Mouse (Mus musculus): ENCODE results near the gene Atp8b5. TPM values are rescaled to one million over a fixed set of nuclear protein-coding genes. Genes with fewer than 3 reads are reported as not detected.
A peak's percentile ranks its signal among the peaks of the same experiment; 100 is the strongest.

Gene Atp8b5
- polyA plus RNA-seq, 2 experiments = 0.06 TPM; not detected in 1

GRCm38 (mm10) chr4:43236898-43237297, 30.1 kb upstream of the Atp8b5 start:
- DNase-seq (ENCODE audit: low read depth in 3 of 3, low spot score in 3 of 3) (no peak), ATAC-seq (ENCODE audit: insufficient read depth) (no peak)
- Histone ChIP-seq H3K4me3 (ENCODE audit: insufficient read depth in 1 of 2, low read depth in 2 of 2, low read length in 2 of 2) (no peak overlapping the region), H3K27me3 (ENCODE audit: control insufficient read depth, insufficient read depth, low read length) (no peaks in the 10 kb centered on the region), H3K4me2 (ENCODE audit: low read depth) (no peak overlapping the region), H3K9me3 (ENCODE audit: control insufficient read depth, low read length) (no peaks in the 10 kb centered on the region), H3K36me3 (replicated peaks; ENCODE audit: control insufficient read depth, insufficient read depth, low read depth) (no peaks in the 10 kb centered on the region), H3K9ac (replicated peaks) (no peak overlapping the region), H3K4me1 (replicated peaks; ENCODE audit: control insufficient read depth in 2 of 2, insufficient read depth in 2 of 2, low read length in 1 of 2) (no peaks in the 10 kb centered on the region), H3K27ac (no peak overlapping the region)
- 68% methylated on average over 9 of the region's 9 CpGs for WGBS (ENCODE audit: insufficient replicate concordance)
- no peak for TF ChIP-seq EP300 (IDR thresholded peaks at IDR 0.05; ENCODE audit: low read depth)
- no peak for TF ChIP-seq CTCF (IDR thresholded peaks at IDR 0.05; ENCODE audit: low read depth)

DNA sequence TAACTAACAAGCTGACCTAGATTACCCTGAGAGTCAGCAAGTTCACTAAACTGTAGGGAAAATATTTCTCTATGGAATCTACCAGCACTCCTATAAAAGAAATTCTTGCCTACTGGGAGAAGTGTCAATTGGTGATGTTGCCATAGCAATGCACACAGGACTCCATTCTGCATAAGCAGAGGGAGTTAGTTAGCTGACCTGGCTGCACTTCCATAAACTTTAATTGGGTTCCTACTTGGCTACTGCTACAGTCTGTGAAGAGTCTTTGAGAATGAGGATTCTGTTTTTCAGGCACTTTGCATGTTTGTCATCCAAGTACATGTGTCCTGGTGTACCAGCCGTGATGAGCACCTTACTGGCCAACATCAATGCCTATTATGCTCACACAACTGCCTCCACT, 26.2 kb upstream of the Atp8b5 start:
- H3K4me1 ChIP-seq (replicated peaks; ENCODE audit: control insufficient read depth in 2 of 2, insufficient read depth in 2 of 2, low read length in 1 of 2) = no peaks in the 10 kb centered on the region
- no peak overlapping the region for H3K4me3 ChIP-seq (ENCODE audit: insufficient read depth in 1 of 2, low read depth in 2 of 2, low read length in 2 of 2)
- WGBS (ENCODE audit: insufficient replicate concordance) = 53% methylated on average over 1 of the region's 1 CpGs
- H3K9me3 ChIP-seq (ENCODE audit: control insufficient read depth, low read length) = no peaks in the 10 kb centered on the region
- no peak overlapping the region for H3K4me2 ChIP-seq (ENCODE audit: low read depth)
- no peak for ATAC-seq (ENCODE audit: insufficient read depth)
- no peaks in the 10 kb centered on the region for H3K27me3 ChIP-seq (ENCODE audit: control insufficient read depth, insufficient read depth, low read length)
- DNase-seq (ENCODE audit: low read depth in 3 of 3, low spot score in 3 of 3) = no peak
- H3K27ac ChIP-seq = no peak overlapping the region
- no peak overlapping the region for H3K9ac ChIP-seq (replicated peaks)
- no peak for TF ChIP-seq CTCF (IDR thresholded peaks at IDR 0.05; ENCODE audit: low read depth)
- TF ChIP-seq EP300 (IDR thresholded peaks at IDR 0.05; ENCODE audit: low read depth) = no peak
- H3K36me3 ChIP-seq (replicated peaks; ENCODE audit: control insufficient read depth, insufficient read depth, low read depth) = no peaks in the 10 kb centered on the region

DNA sequence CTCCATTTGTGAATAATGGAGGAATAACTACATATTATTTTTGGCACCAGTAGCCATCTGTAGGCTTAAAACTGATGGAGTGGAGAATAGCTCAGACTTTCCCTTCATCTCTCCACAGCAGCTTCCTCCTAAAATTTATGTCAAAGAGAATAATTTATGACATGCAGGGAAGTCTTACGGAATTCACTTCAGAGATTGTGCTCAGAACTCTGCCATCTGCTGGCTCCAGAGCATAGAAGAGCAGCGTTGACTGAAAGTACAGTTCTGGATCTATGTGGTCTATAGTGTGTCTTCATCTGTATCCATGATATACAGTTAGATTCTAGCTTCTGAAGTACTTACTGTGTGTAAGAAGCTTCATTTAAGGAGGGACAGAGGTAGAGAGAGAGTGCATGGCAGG, 22.9 kb upstream of the Atp8b5 start:
- ATAC-seq (ENCODE audit: insufficient read depth) = no peak
- no peak for DNase-seq (ENCODE audit: low read depth in 3 of 3, low spot score in 3 of 3)
- H3K4me1 ChIP-seq (replicated peaks; ENCODE audit: control insufficient read depth in 2 of 2, insufficient read depth in 2 of 2, low read length in 1 of 2) = no peaks in the 10 kb centered on the region
- no peaks in the 10 kb centered on the region for H3K9me3 ChIP-seq (ENCODE audit: control insufficient read depth, low read length)
- no peak overlapping the region for H3K9ac ChIP-seq (replicated peaks)
- H3K36me3 ChIP-seq (replicated peaks; ENCODE audit: control insufficient read depth, insufficient read depth, low read depth) = no peaks in the 10 kb centered on the region
- no peak overlapping the region for H3K4me2 ChIP-seq (ENCODE audit: low read depth)
- 0 out of 2 replicates have a peak, but pooled peaks have one; percentile 13 for TF ChIP-seq CTCF (IDR thresholded peaks at IDR 0.05; ENCODE audit: low read depth)
- no peak for TF ChIP-seq EP300 (IDR thresholded peaks at IDR 0.05; ENCODE audit: low read depth)
- WGBS (ENCODE audit: insufficient replicate concordance) = 42% methylated on average over 2 of the region's 2 CpGs
- no peak overlapping the region for H3K4me3 ChIP-seq (ENCODE audit: insufficient read depth in 1 of 2, low read depth in 2 of 2, low read length in 2 of 2)
- H3K27me3 ChIP-seq (ENCODE audit: control insufficient read depth, insufficient read depth, low read length) = no peaks in the 10 kb centered on the region
- no peak overlapping the region for H3K27ac ChIP-seq

GRCm38 (mm10) chr4:43245776-43246175, 21.2 kb upstream of the Atp8b5 start:
- TF ChIP-seq CTCF (IDR thresholded peaks at IDR 0.05; ENCODE audit: low read depth) (no peak), EP300 (IDR thresholded peaks at IDR 0.05; ENCODE audit: low read depth) (no peak)
- Histone ChIP-seq H3K9ac (replicated peaks) (no peak overlapping the region), H3K9me3 (ENCODE audit: control insufficient read depth, low read length) (no peaks in the 10 kb centered on the region), H3K4me2 (ENCODE audit: low read depth) (no peak overlapping the region), H3K4me1 (replicated peaks; ENCODE audit: control insufficient read depth in 2 of 2, insufficient read depth in 2 of 2, low read length in 1 of 2) (no peaks in the 10 kb centered on the region), H3K27ac (no peak overlapping the region), H3K27me3 (ENCODE audit: control insufficient read depth, insufficient read depth, low read length) (no peaks in the 10 kb centered on the region), H3K4me3 (ENCODE audit: insufficient read depth in 1 of 2, low read depth in 2 of 2, low read length in 2 of 2) (no peak overlapping the region), H3K36me3 (replicated peaks; ENCODE audit: control insufficient read depth, insufficient read depth, low read depth) (no peaks in the 10 kb centered on the region)
- DNase-seq (ENCODE audit: low read depth in 3 of 3, low spot score in 3 of 3) (no peak), ATAC-seq (ENCODE audit: insufficient read depth) (no peak)
- WGBS (ENCODE audit: insufficient replicate concordance) = 58% methylated on average over 4 of the region's 4 CpGs

DNA sequence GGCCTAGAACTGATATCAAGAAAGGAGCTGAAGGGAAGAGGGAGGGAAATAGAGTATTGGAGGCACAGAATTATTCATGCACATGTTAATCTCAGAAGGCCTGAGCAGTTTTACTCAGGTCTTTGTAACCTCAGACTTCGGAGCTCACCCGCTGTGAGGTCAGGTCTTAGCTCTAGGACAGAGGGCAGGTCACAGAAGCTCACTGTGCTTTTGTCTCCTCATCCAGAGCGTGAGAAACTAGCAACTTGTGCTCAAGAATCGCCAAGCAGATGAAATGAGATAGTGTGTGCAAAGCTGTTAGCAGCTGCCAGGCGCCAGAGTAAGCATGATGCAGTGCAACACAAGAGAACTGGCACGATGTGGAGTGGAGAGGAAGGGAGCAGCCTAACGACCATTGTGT, 18.9 kb upstream of the Atp8b5 start:
- DNase-seq (ENCODE audit: low read depth in 3 of 3, low spot score in 3 of 3) = no peak
- no peaks in the 10 kb centered on the region for H3K36me3 ChIP-seq (replicated peaks; ENCODE audit: control insufficient read depth, insufficient read depth, low read depth)
- ATAC-seq (ENCODE audit: insufficient read depth) = no peak
- no peaks in the 10 kb centered on the region for H3K9me3 ChIP-seq (ENCODE audit: control insufficient read depth, low read length)
- no peak overlapping the region for H3K27ac ChIP-seq
- 59% methylated on average over 7 of the region's 7 CpGs for WGBS (ENCODE audit: insufficient replicate concordance)
- no peak overlapping the region for H3K4me2 ChIP-seq (ENCODE audit: low read depth)
- no peak overlapping the region for H3K4me3 ChIP-seq (ENCODE audit: insufficient read depth in 1 of 2, low read depth in 2 of 2, low read length in 2 of 2)
- H3K9ac ChIP-seq (replicated peaks) = no peak overlapping the region
- H3K27me3 ChIP-seq (ENCODE audit: control insufficient read depth, insufficient read depth, low read length) = no peaks in the 10 kb centered on the region
- peaks cover 0 to 3% of the 10 kb centered on the region in 2 experiments; a peak in 1 of 4 replicates for H3K4me1 ChIP-seq (replicated peaks; ENCODE audit: control insufficient read depth in 2 of 2, insufficient read depth in 2 of 2, low read length in 1 of 2)
- TF ChIP-seq CTCF (IDR thresholded peaks at IDR 0.05; ENCODE audit: low read depth) (no peak), EP300 (IDR thresholded peaks at IDR 0.05; ENCODE audit: low read depth) (no peak)

Measured in liver, embryonic 14.5 days (tissue).